Mouse (Mus musculus): ENCODE results near the gene Zc2hc1b.

- TF ChIP-seq POLR2A (IDR thresholded peaks at IDR 0.05; ENCODE audit: extremely low read depth, insufficient read depth, low read length) = no peak
- no peak for TF ChIP-seq CTCF (IDR thresholded peaks at IDR 0.05; ENCODE audit: low read depth, low read length)
Observed at GRCm38 (mm10) chr10:13162031-13162430, 15.8 kb downstream of the Zc2hc1b start.

Data from liver, adult 2 months (tissue).